Mouse (Mus musculus): ENCODE results near the gene Pabpn1l.
A peak's percentile ranks its signal among the peaks of the same experiment; 100 is the strongest.

Pabpn1l gene

GRCm38 (mm10) chr8:122611295-122612133 is 11.0 kb downstream of the Pabpn1l start, which contains the start of the genes Galns and Trappc2l:
Gene Galns (minus strand): TSS chr8:122611463.
Gene Trappc2l (plus strand): TSS chr8:122611640.
- DNase-seq = peak; percentile 96 to 98

GRCm38 (mm10) chr8:122610612-122611277 is 11.8 kb downstream of the Pabpn1l start:
- DNase-seq = no peak

- no peak for DNase-seq
Measured at GRCm38 (mm10) chr8:122610209-122610608, 12.3 kb downstream of the Pabpn1l start.

- DNase-seq = no peak
Measured at GRCm38 (mm10) chr8:122606810-122607209, 15.7 kb downstream of the Pabpn1l start.

- DNase-seq = no peak
Measured at GRCm38 (mm10) chr8:122605367-122605766, 17.2 kb downstream of the Pabpn1l start.

GRCm38 (mm10) chr8:122604640-122605039 is 17.9 kb downstream of the Pabpn1l start:
- DNase-seq = no peak

DNA sequence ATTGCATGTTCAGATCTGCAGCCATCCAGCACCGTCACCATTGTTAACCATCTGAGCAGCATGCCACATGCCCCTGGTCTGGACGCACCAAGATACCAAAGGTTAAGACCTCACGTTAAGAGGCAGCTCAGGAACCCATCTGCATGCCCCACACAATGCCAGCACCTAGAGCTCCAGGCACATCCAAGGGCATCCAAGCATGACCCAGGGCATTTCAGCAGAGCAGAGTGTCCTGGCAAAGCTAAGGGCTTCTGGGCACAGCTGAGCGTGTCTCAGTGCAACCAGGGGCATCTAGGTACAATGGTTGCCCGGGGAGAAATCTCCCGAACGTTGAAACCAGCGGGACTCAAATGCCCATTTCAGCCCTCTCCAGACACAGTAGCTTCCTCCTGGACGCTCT is 21.9 kb downstream of the Pabpn1l start:
- no peak for DNase-seq

DNA sequence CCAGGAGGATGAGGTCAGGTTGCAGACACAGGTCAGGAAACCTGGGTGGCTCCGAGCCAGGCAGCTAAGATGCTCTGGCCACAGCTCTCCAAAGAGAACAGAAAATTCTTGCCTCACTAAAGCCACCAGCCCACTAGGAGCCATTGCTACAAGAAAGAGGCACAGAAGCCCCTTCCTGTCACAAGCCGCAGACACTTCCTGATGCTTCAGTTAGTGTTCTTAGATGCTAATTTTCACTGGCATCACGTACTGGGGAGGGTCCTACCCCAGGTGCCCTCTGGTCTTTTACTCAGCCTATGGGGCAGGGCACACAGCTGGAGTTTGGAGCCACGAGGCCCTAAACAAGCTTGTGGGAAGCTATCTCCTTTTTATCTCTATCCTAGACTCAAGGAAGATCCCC is 26.5 kb downstream of the Pabpn1l start:
- DNase-seq = no peak

GRCm38 (mm10) chr8:122593783-122594507 is 28.6 kb downstream of the Pabpn1l start:
- DNase-seq = peak; percentile 50 to 53

DNA sequence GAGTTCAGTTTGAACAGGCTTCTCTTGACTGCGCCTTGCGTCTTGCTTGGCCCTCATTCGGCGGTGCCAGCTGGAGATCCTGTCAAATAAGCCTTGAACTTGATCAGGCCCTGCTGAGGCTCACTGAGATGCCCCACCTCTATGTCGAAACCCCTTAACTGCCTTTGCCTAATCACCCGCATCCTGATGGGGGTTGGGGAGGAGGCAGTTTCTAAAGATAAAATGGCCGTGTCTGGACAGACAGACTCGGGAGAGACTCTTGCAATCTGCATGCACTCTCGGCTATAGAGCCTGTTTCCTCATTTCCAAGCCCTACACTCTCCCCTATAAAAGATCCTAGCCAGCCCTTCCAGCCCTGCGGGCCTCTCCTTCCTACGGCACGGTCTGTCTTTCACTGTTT is 29.3 kb downstream of the Pabpn1l start:
- DNase-seq = no peak

DNA sequence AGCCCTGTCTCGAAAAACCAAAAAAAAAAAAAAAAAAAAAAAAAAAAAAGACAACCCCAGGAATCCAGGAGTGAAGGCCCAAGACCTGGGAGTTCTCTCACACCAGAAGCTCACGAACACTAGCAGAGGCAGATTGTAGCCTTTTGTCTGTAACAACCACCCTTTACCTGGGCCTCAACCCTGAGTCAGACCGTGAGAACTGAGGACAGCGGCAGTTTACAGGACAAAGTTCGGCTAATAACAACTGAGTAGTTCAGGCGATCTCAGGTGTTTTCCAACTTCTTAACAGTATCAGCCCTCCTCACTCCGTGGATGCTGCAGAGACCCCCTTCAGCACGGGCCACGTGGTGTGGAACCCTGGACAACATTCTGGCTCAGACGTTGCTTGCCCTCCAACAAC is 35.8 kb downstream of the Pabpn1l start:
- DNase-seq = no peak

DNA sequence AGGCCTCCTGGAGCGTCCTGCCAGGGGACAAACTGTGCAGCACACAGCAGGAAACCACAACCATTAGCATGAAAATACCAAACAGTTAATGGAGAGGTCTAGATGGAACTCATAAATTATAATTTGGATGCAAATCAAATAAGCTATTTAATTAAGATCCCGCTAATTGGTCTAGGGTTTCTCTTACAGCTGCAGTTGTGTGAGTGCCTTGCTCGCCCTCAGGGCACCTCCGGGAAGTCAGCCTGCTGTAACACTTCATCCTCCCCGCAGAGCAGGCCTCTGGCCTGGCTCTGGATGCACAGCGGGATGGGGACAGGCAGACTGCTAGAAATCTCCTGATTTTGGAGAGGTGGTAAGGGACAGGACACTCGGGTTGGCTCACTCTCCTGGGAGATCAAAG is 36.4 kb downstream of the Pabpn1l start:
- DNase-seq = no peak

DNA sequence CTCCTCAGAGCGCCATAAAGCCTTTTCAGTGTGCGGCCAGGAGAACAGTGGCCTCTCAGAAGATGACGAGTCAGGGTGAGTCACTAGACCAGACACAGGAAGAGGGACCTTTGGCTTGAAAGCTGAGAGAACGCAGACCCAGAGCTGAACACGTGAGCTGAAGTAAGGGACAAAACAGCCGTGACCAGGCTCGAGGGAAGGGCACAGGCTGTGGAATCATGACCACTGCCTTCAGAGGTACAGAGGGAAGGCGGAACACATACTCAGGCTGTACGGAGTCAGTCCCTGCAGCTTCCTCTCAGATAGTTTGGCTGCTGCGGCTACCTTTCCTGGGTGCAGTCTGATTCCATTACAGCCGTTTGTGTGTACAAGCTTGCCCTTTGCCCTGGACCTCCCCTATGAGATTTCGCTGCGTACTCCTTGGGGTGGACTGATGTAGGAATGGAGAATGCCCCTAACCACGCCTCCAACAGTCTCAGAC is 37.1 kb downstream of the Pabpn1l start:
- DNase-seq = no peak

- no peak for DNase-seq
Measured at GRCm38 (mm10) chr8:122584981-122585380, 37.6 kb downstream of the Pabpn1l start.

DNA sequence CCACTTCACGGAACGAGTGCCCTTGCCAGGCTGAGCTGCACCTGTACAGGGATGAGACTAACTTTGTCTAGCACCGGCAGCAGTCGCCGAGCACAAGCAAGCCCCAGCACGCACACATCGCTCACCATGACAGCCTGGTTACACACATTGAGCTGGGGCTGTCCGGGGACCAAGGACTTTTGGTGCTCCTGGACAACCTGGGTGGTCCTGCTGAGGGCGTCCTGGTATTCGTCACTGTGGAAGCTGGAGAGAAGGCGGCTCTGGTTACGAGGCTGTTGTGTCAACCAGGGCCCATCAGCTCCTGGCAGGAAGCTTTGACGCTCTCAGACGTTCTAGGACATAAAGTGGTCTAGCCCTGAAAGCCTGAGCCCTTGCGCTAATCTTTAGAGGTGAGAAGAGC is 41.6 kb downstream of the Pabpn1l start:
- no peak for DNase-seq

- DNase-seq = no peak
Measured at GRCm38 (mm10) chr8:122579196-122579595, 43.3 kb downstream of the Pabpn1l start.

DNA sequence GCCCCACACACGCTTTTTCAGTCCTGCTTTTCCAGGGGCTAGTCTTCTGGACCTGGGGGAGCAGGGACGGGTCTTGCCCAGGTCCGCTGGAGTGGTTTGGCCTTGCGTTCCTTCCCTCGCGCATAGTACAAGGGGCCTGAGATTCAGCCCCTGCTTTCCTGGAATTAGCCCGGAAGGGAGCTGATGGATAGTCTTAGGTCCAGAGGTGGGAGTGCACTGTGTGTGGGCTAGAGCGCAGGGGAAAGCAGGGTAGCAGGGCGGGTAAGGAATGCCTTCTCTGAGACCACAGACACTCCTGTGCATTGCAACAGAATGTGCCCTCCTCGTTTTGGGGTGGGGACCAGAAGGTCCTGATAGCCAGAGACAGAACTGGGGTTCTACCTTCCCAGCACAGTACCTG is 45.4 kb downstream of the Pabpn1l start:
- no peak for DNase-seq

DNA sequence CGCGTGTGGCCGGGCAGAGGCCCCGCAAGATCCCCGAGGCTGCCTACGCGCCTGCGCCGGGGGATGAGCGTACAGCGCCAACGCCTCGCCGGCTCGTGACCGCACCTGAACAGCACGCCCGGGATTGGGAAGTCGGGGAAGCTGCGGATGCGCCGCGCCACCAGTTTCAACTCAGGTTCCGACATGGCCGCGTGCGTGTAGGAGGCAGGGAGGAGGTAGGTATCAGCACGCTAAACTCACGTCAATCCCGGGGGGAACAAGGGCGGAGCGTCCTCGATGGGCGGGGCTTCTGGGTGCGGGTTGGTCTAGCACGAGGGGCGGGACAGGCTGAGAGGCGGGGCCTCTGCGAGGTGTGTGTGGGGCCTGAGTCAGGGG is 45.9 kb downstream of the Pabpn1l start, which contains the start of gene Aprt:
Aprt (minus strand) TSS at position 262 of the 375 bp plus-strand sequence.
- DNase-seq = peak; percentile 96 to 99

DNA sequence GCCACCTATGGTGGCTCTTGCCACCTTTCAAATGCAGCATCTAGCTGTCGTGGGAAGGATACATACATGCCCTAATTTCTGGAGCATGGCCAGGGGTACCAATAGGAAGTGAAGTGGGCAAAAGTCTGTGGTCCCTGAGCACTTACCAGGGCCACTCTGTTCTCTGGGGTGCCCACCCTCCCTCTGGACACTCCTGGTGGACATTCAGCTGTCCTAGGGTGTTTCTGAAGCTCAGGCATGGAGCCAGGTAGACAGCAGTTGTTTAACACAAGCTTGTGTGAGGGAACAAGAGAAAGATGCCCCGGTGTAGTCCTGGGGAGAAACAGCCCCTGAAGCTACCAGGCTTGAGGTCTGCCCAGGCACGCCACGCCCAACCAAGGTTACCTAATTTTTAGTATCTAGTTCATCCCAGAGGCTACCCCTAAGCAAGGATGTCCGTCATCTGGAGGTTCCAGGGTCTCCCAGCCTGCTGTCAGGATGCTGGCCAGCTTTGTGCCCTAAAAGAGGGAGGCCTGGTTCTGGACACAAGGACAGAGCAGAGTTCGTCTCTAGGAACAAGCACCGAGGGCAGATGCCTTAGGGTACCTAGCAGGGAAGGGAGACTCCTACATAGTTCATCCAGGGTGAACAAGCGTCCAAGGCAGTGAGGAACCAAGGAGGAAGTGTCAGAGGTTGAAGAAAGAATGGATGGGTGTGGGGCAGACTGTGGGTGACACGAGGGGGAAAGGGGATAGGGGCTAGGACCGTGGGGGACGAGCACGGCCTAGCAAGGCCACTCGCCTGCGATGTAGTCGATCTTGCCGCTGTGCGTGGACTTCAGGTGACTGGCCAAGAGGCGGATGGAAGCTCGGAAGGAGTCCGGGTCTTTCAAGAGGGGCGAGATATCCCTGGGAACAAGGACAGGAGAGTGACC is 46.5 kb downstream of the Pabpn1l start:
- DNase-seq = peak in 1 of 2 experiments; percentile 42

DNA sequence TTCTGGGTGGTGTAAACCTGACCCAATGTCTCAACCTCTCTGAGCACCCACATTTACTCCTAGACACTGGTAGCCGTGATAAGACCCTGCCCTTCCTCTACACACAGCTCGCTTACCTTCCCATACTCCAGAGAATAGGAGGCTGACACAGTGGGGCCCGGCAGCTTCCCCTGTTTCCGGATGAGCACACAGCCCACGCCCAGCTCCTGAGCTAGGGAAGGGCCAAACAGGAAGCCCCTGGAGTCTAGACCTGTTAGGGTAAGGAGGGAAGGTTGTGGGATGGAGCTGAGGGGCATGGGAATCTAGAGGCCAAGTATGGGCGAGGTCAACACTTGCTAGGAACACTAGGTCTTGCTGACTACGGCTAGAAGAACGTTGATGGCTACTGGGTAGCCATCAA is 47.3 kb downstream of the Pabpn1l start:
- no peak for DNase-seq

GRCm38 (mm10) chr8:122574667-122575251 is 47.8 kb downstream of the Pabpn1l start:
- DNase-seq = no peak

- DNase-seq = no peak
Measured at GRCm38 (mm10) chr8:122574264-122574663, 48.3 kb downstream of the Pabpn1l start.

Data from cerebellum, adult 18-20 months (tissue).